Mouse (Mus musculus) kidney, adult 2 months (tissue): Measurements from ENCODE around the gene Hba-a1. TPM values are rescaled to one million over a fixed set of nuclear protein-coding genes. Genes with fewer than 3 reads are reported as not detected.
"Not testable (repeated sequence)": the region's sequence is repeated elsewhere in the genome, so short reads cannot be mapped to it uniquely, and the experiment has no call there.

ENCODE experiments used
- DNase-seq: peaks from one replicate; pipeline ENCODE4 v3.0.0; 2021
- H3K27ac ChIP-seq: fragments of 200-500 bp; 2 replicates; pipeline ENCODE4 v1.5.1; 2012; ENCODE audit warnings: low read depth, low read length, control low read depth, inconsistent platforms; ENCODE audit not compliant: insufficient read depth
- H3K27me3 ChIP-seq: fragments of 200-500 bp; replicated peaks from 2 replicates; pipeline ENCODE4 v1.6.1; 2012; ENCODE audit warnings: mild to moderate bottlenecking, moderate library complexity, low read length, inconsistent platforms; ENCODE audit not compliant: control insufficient read depth, insufficient read depth
- H3K36me3 ChIP-seq: fragments of 200-500 bp; 2 replicates; pipeline ENCODE4 v1.6.1; 2012; ENCODE audit warnings: mild to moderate bottlenecking, moderate library complexity, low read length, inconsistent platforms; ENCODE audit not compliant: control insufficient read depth, insufficient read depth
- H3K4me1 ChIP-seq: fragments of 200-500 bp; 2 replicates; pipeline ENCODE4 v1.6.1; 2011; ENCODE audit warnings: low read length; ENCODE audit not compliant: control insufficient read depth, insufficient read depth
- H3K4me3 ChIP-seq: fragments of 200-500 bp; 2 replicates; pipeline ENCODE4 v1.5.1; 2011; ENCODE audit warnings: mild to moderate bottlenecking, low read depth, low read length, control low read depth; ENCODE audit not compliant: insufficient read depth
- CTCF ChIP-seq: fragments of 200-500 bp; conservative IDR thresholded peaks from 2 replicates; pipeline ENCODE4 v1.5.1; 2011; ENCODE audit warnings: low read depth, mild to moderate bottlenecking, control low read depth, low read length, moderate library complexity, mixed read lengths; ENCODE audit not compliant: insufficient read depth, insufficient read length
- POLR2A ChIP-seq: fragments of 200-500 bp; IDR thresholded peaks from one replicate; pipeline ENCODE4 v1.6.1; 2011; ENCODE audit warnings: low read depth, low read length, control low read depth
- WGBS: fragments of 180-500 bp; shearing (Covaris S2); methylation state at CpG from one replicate; pipeline ENCODE4 v1.1.7; 2018; 5-methylcytosine and 5-hydroxymethylcytosine counted together
- polyA plus RNA-seq: library from polyadenylated mRNA; depleted of rRNA; stranded (reverse); fragments of >200 nt; gene quantifications from 2 replicates; pipeline ENCODE4 v1.2.3, GENCODE M21; 2012

The Hba-a1 gene
- polyA plus RNA-seq, 1 experiment = 2,108 TPM

DNA sequence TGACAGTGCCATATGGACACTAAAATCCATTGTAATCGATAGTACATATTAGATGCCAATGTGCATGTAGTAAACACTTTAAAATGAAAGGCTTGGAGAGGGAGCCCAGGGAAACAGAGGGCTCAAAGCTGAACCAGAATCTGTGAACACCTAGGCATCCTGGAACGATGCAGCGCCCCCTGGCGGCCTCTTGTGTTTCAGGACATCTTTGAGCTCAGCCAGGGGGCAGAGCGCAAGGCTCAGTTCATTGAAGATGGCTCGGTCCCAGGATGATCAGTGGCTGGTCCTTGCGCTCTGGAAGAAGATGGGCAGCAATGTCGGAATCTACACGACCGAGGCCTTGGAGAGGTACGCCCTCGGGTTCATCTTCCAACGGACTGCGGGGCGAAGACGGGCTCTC lies 16.6 kb downstream of the Hba-a1 start, which contains the start of gene Hbq1a:
TSS of gene Hbq1a (plus strand) at position 205 of the 400 bp plus-strand sequence.
- H3K36me3 ChIP-seq, H3K4me3 ChIP-seq, H3K4me1 ChIP-seq, H3K27me3 ChIP-seq, H3K27ac ChIP-seq: not testable (repeated sequence)
- DNase-seq = peak; percentile 58
- TF ChIP-seq CTCF = peak; percentile 47
- WGBS = 5% methylated on average over 16 of the region's 16 CpGs

DNA sequence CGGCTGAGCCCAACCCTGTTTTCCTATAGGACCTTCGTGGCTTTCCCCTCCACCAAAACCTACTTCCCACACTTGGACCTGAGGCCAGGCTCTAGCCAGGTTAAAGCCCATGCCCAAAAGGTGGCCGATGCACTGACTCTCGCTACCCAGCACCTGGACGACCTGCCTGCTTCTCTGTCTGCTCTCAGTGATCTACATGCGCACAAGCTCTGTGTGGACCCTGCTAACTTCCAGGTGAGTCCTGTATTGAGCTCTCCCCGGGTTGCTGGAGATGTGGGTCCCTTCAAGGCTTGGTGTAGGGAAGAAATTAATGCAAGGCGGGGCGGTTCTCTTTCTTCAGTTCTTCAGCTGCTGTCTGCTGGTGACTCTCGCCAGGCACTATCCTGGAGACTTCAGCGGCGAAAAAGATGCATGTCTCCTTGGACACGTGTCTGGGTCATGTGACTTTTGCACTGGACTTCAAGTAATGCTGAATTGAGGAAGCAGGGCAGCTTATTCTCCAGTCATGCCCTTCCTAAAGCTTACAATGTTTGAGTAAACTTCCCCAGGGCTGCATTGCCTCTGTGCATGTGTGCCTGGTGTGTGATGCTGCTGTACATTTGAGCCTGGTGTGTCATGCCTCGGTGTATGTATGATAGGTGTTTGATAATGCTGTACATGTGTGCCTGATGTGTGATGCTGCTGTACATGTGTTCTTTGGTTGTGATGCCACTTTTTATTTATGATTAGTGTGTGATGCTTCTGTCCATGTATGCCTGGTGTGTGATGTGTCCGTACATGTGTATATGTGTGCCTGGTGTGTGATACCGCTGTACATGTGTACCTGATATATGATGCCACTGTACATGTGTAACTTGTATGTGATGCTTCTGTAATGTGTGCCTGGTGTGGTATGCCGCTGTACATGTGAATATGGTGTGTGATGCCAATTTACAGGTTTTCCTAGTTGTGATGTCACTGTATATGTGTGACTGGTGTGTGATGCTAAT lies 17.3 kb downstream of the Hba-a1 start:
- no peak for DNase-seq
- no peak overlapping the region for H3K27ac ChIP-seq
- 52% methylated on average over 15 of the region's 17 CpGs for WGBS
- H3K4me3 ChIP-seq = no peak overlapping the region
- H3K27me3 ChIP-seq = no peaks in the 10 kb centered on the region
- H3K4me1 ChIP-seq = no peaks in the 10 kb centered on the region
- TF ChIP-seq POLR2A (no peak), CTCF (no peak)
- H3K36me3 ChIP-seq = no peaks in the 10 kb centered on the region

GRCm38 (mm10) chr11:32301506-32301905 lies 18.2 kb downstream of the Hba-a1 start:
- Histone ChIP-seq H3K27ac (no peak overlapping the region), H3K4me3 (no peak overlapping the region), H3K36me3 (no peaks in the 10 kb centered on the region), H3K4me1 (no peaks in the 10 kb centered on the region), H3K27me3 (no peaks in the 10 kb centered on the region)
- no peak for DNase-seq
- no peak for TF ChIP-seq POLR2A
- WGBS = 76% methylated on average over 1 of the region's 1 CpGs

DNA sequence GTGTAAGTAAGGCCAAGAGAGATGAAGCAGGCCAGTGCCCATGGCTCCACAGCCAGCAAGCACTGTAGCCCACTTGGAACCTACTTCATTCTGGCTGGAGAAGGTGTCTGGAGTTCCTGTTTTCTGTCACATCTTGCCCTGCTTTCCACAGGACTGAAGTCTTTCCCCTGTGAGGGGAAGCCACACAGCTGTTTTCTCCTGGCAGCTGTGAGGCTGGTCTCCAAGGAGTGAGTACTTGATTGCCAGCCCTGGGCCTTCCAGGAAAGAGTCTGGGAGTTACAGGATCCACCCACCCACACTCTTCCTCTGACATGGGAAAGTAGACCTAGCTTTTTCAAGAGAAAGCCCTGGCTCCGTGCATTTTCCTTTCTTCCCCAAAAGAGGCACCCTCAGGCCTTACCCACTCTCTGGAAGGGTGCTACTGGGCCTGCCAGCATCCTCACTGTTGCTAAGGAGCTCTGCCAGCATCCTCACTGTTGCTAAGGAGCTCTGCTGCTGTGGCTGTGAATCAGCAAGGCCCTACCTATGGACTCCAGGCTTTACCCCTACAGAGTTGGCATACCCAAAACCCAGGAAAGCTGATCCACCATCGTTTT lies 19.6 kb downstream of the Hba-a1 start:
- Histone ChIP-seq H3K4me1 (no peaks in the 10 kb centered on the region), H3K36me3 (no peaks in the 10 kb centered on the region), H3K27me3 (no peaks in the 10 kb centered on the region), H3K4me3 (no peak overlapping the region), H3K27ac (no peak overlapping the region)
- DNase-seq = no peak
- WGBS = 55% methylated on average over 2 of the region's 2 CpGs
- TF ChIP-seq CTCF (no peak), POLR2A (no peak)

- Histone ChIP-seq H3K4me1 (no peaks in the 10 kb centered on the region), H3K36me3 (no peaks in the 10 kb centered on the region), H3K27ac (no peak overlapping the region), H3K4me3 (no peak overlapping the region), H3K27me3 (no peaks in the 10 kb centered on the region)
- TF ChIP-seq CTCF = no peak
- TF ChIP-seq POLR2A = no peak
- 88% methylated on average over 1 of the region's 1 CpGs for WGBS
- DNase-seq = no peak
Observed at GRCm38 (mm10) chr11:32303455-32303854, 20.1 kb downstream of the Hba-a1 start.

DNA sequence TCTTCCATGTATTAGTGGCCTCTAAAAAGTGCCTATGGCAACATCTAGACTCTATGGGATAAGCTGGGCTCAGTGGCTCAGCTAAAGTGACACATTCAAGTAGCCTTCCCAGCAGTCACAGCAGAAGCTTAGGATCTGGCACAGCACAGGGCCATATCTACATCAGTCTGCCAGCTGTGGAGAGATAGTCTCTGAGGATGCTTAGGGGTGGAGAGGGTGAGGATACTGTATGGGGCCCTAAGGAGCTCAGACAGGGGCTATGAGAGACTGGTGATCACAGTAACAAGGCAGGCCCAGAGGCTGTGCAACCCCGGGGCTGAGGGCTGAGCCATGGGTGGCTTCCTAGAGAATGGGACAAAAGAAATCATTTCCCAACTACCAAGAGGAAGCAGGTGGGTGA lies 23.7 kb downstream of the Hba-a1 start:
- WGBS = 83% methylated on average over 1 of the region's 1 CpGs
- no peak for DNase-seq
- Histone ChIP-seq H3K27ac (no peak overlapping the region), H3K36me3 (no peaks in the 10 kb centered on the region), H3K4me1 (no peaks in the 10 kb centered on the region), H3K4me3 (no peak overlapping the region), H3K27me3 (no peaks in the 10 kb centered on the region)
- TF ChIP-seq CTCF (no peak), POLR2A (no peak)

DNA sequence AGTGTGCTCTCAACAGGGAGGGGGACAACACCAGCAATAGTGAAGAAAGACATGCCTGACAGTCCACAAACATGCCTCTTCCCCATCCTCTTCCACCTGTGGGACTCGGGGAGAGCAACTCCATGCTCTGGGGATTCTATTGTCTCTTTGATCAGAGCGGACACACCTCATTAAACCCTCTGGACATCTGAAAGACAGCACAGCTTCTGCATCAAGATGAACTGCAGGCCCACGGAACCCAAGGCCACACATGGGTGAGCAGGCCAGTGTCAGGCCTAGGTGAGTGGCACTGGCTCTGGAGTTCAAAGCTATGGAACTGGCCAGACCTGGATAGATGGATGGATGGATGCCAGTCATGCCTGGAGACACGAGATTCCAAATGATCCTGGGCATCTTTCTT lies 26.1 kb downstream of the Hba-a1 start:
- 56% methylated on average over 4 of the region's 4 CpGs for WGBS
- no peak for TF ChIP-seq CTCF
- TF ChIP-seq POLR2A = no peak
- no peak overlapping the region for H3K4me3 ChIP-seq
- DNase-seq = no peak
- no peaks in the 10 kb centered on the region for H3K36me3 ChIP-seq
- H3K4me1 ChIP-seq = no peaks in the 10 kb centered on the region
- H3K27me3 ChIP-seq = no peaks in the 10 kb centered on the region
- H3K27ac ChIP-seq = no peak overlapping the region
